Mouse (Mus musculus) midbrain, embryonic 13.5 days (tissue): ENCODE data around the gene Tmtc2. TPM values are rescaled to one million over a fixed set of nuclear protein-coding genes. Genes with fewer than 3 reads are reported as not detected.

Experiments
- ATAC-seq: fragments of 200-750 bp; cut with Nextera tagmentation; 2 replicates; pipeline ENCODE4 v1.8.0; 2017; ENCODE audit warnings: mild to moderate bottlenecking, moderate TSS enrichment, moderate library complexity
- H3K27ac ChIP-seq: fragments of 300-500 bp; sonication (generic); 2 replicates; pipeline ENCODE4 v1.5.1; 2015; ENCODE audit warnings: inconsistent platforms, mild to moderate bottlenecking, moderate library complexity
- H3K27me3 ChIP-seq: fragments of 300-500 bp; sonication (generic); 2 replicates; pipeline ENCODE4 v1.6.1; 2015; ENCODE audit warnings: mild to moderate bottlenecking, inconsistent platforms
- H3K36me3 ChIP-seq: fragments of 300-500 bp; sonication (generic); 2 replicates; pipeline ENCODE4 v1.6.1; 2015; ENCODE audit warnings: mild to moderate bottlenecking, inconsistent platforms
- H3K4me1 ChIP-seq: fragments of 300-500 bp; sonication (generic); replicated peaks from 2 replicates; pipeline ENCODE4 v1.6.1; 2015; ENCODE audit warnings: inconsistent platforms
- H3K4me2 ChIP-seq: fragments of 300-500 bp; sonication (generic); replicated peaks from 2 replicates; pipeline ENCODE4 v1.6.1; 2015; ENCODE audit warnings: moderate library complexity, mild to moderate bottlenecking, inconsistent platforms
- H3K4me3 ChIP-seq: fragments of 300-500 bp; sonication (generic); replicated peaks from 2 replicates; pipeline ENCODE4 v1.5.1; 2015; ENCODE audit warnings: mild to moderate bottlenecking, inconsistent platforms
- H3K9ac ChIP-seq: fragments of 300-500 bp; sonication (generic); replicated peaks from 2 replicates; pipeline ENCODE4 v1.6.1; 2015; ENCODE audit warnings: mild to moderate bottlenecking, inconsistent platforms
- H3K9me3 ChIP-seq: fragments of 300-500 bp; sonication (generic); 2 replicates; pipeline ENCODE4 v1.6.1; 2016; ENCODE audit warnings: mild to moderate bottlenecking, inconsistent platforms
- WGBS: fragments of 180-500 bp; shearing (Covaris S2); methylation state at CpG from one replicate; pipeline ENCODE4 v1.1.7; 2015; 5-methylcytosine and 5-hydroxymethylcytosine counted together
- polyA plus RNA-seq: library from polyadenylated mRNA; unstranded; fragments of >200 nt; fragmentation: Nextera tagmentation; extraction: Ambion mirVana; gene quantifications from 2 replicates; pipeline ENCODE4 v1.2.1, GENCODE M21; 2015

Gene Tmtc2
- polyA plus RNA-seq, 1 experiment from 2014 or later = 8.3 TPM

DNA sequence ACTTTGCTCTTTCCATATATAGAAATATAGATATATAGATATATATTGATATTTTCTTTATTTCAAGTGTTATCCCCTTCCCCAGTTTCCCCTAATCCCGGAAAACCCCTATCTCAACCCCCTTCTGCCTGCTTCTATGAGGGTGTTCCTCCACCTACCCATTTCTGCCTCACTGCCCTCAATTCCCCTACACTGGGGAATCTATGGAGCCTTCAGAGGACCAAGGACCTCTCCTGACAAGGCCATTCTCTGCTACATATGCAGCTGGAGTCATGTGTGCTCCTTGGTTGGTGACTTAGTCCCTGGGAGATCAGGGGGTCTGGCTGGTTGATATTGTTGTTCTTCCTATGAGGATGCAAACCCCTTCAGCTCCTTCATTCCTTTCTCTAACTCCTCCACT lies 192.5 kb downstream of the Tmtc2 start:
- H3K36me3 ChIP-seq = no peaks in the 10 kb centered on the region
- H3K27ac ChIP-seq = no peak overlapping the region
- no peak overlapping the region for H3K9ac ChIP-seq
- peaks cover 10% of the 10 kb centered on the region for H3K4me1 ChIP-seq
- ATAC-seq = 0 out of 2 replicates have a peak, but pooled peaks have one; percentile 53
- 0 out of 2 replicates have a peak, but pooled peaks cover 2% of the 10 kb centered on the region for H3K27me3 ChIP-seq
- H3K9me3 ChIP-seq = no peaks in the 10 kb centered on the region
- WGBS = 65% methylated on average over 1 of the region's 1 CpGs
- no peak overlapping the region for H3K4me3 ChIP-seq
- H3K4me2 ChIP-seq = no peak overlapping the region

DNA sequence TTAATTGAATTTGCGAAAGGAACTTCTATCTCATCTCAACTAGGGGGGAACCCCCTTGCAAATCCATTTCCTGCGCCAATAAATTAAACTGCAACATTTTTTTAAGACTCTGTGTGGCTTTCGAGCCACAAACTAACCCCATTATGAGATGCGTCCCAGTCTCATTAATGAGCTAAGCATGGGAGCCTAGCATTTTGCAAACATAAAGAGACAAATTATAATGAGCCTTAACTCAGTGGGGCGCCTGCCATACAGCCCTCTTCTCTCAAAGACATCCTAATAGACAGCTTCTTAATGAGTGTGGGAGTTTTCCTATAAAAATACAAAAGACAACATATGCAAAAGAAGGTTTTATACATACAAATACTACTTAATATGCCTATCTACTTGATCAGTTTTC lies 193.0 kb downstream of the Tmtc2 start:
- H3K4me2 ChIP-seq = no peak overlapping the region
- no peak overlapping the region for H3K27ac ChIP-seq
- peaks cover 10% of the 10 kb centered on the region for H3K4me1 ChIP-seq
- no peaks in the 10 kb centered on the region for H3K36me3 ChIP-seq
- no peaks in the 10 kb centered on the region for H3K9me3 ChIP-seq
- WGBS = 30% methylated on average over 5 of the region's 5 CpGs
- H3K4me3 ChIP-seq = no peak overlapping the region
- peak; percentile 58 for ATAC-seq
- H3K9ac ChIP-seq = no peak overlapping the region
- H3K27me3 ChIP-seq = 0 out of 2 replicates have a peak, but pooled peaks cover 2% of the 10 kb centered on the region

DNA sequence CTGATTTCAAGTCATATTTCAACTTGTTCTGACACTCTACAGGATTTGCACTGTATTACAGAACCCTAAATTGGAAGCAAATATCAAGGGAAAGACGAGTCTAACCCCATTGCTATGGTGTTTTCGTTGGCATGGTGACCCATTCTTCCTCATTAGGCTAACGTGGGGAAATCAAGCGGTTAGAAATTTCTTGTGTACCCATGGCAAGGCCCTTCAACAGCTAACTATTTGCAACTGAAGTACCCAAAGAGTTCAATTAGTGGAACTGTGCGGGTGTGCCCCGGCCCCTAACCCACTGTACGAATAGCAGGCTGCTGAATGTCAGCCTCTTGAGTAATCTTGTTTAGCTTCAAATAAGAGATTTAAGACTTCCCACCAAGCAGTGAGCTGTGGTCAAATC lies 193.7 kb downstream of the Tmtc2 start:
- H3K4me3 ChIP-seq = no peak overlapping the region
- peaks cover 10% of the 10 kb centered on the region for H3K4me1 ChIP-seq
- H3K27ac ChIP-seq = no peak overlapping the region
- H3K9me3 ChIP-seq = no peaks in the 10 kb centered on the region
- no peak overlapping the region for H3K4me2 ChIP-seq
- ATAC-seq = peak; percentile 86
- H3K9ac ChIP-seq = no peak overlapping the region
- H3K27me3 ChIP-seq = 0 out of 2 replicates have a peak, but pooled peaks cover 2% of the 10 kb centered on the region
- H3K36me3 ChIP-seq = no peaks in the 10 kb centered on the region
- 23% methylated on average over 7 of the region's 7 CpGs for WGBS

DNA sequence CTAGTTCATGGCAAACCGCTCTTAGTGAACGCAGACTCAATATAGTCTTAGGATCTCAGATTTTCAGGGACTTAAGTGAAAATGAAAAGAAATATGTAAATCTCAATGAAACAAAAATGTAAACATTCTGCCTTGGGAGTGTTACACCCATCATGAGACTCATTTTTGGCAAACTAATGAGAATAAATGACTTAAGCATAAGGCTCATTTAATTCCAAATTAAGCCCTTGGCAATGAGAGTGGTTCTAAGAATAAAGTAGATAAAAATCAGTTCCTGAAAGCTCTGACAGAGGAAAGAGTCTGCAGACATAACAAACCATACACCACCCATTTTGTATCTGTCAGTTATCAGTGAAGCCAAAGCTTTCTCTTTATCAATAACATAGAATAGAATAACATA lies 196.5 kb downstream of the Tmtc2 start:
- H3K27me3 ChIP-seq = 0 out of 2 replicates have a peak, but pooled peaks cover 2% of the 10 kb centered on the region
- no peak overlapping the region for H3K4me2 ChIP-seq
- no peak for ATAC-seq
- H3K36me3 ChIP-seq = no peaks in the 10 kb centered on the region
- no peak overlapping the region for H3K27ac ChIP-seq
- peaks cover 5% of the 10 kb centered on the region; the same call in 1 of the 2 replicates for H3K9me3 ChIP-seq
- H3K4me1 ChIP-seq = peaks cover 10% of the 10 kb centered on the region
- no peak overlapping the region for H3K4me3 ChIP-seq
- whole genome bisulfite sequencing = 100% methylated on average over 2 of the region's 2 CpGs
- no peak overlapping the region for H3K9ac ChIP-seq

DNA sequence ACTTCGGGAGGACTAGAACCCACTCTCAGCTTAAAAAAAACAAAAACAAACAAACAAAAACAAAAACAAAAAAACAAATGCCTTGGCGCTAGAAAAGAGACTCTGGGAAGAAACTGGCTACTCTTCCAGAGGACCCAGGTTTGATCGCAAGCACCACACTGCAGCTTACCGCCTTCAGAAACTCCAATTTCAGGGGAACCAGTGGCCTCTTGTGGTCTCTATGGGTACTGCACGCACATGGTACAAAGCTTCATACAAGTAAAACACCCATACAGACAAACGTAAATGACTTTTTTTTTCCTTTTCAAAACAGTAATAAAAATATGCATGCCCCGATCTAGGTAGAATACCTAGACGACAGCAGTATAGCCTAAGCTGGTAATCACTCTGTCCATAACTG lies 201.0 kb downstream of the Tmtc2 start:
- Histone ChIP-seq H3K4me2 (no peak overlapping the region), H3K36me3 (no peaks in the 10 kb centered on the region), H3K27ac (no peak overlapping the region), H3K9me3 (peaks cover 5% of the 10 kb centered on the region; the same call in 1 of the 2 replicates), H3K4me3 (no peak overlapping the region), H3K27me3 (no peaks in the 10 kb centered on the region), H3K4me1 (no peaks in the 10 kb centered on the region), H3K9ac (no peak overlapping the region)
- no peak for ATAC-seq
- WGBS = 96% methylated on average over 8 of the region's 8 CpGs

DNA sequence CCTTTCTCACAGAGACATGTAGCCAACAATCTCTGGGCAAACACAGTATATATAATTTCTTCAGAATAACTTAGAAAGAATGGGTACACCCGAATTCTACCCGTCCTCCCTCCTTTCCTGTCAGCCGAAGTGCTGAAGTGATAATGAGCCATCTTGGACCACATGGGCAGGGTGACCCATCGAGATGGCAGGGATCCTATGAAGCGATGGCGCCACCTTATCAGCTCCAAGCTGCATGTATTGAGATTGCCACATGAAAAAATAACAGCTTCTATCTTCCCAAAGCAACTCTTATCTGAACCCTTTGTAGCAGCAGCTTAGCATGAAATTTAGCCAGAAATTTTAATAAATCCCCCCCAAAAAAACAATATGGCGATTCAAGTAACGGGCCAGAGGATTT lies 206.0 kb downstream of the Tmtc2 start:
- Histone ChIP-seq H3K27me3 (no peaks in the 10 kb centered on the region), H3K36me3 (no peaks in the 10 kb centered on the region), H3K4me1 (peaks cover 6% of the 10 kb centered on the region; the same call in 1 of the 2 replicates), H3K4me2 (no peak overlapping the region), H3K4me3 (no peak overlapping the region), H3K9me3 (peaks cover 3% of the 10 kb centered on the region; the same call in 1 of the 2 replicates), H3K27ac (no peak overlapping the region), H3K9ac (no peak overlapping the region)
- WGBS = 91% methylated on average over 8 of the region's 8 CpGs
- ATAC-seq = no peak

DNA sequence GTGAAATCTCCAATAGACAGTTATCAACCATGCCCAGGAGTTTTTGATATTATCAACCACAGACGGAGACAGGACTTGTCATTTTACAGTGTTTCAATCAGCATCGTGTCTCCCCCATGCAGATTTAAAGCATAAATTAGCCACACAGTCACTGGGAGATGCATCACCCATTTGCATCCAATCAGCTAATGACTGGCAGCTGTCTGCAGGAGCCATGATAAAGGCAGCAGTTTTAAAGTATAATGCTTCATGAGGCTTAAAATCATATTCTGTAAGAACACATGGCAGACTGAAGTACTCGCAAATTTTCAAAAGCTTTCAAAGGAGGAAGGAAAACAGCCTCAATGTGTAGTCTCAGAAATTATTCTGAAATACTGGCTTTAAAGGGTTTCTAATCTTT lies 209.8 kb downstream of the Tmtc2 start:
- Histone ChIP-seq H3K4me3 (no peak overlapping the region), H3K36me3 (no peaks in the 10 kb centered on the region), H3K27me3 (no peaks in the 10 kb centered on the region), H3K9ac (no peak overlapping the region), H3K9me3 (no peaks in the 10 kb centered on the region), H3K4me2 (no peak overlapping the region), H3K27ac (no peak overlapping the region), H3K4me1 (peaks cover 6% of the 10 kb centered on the region; the same call in 1 of the 2 replicates)
- WGBS = 63% methylated on average over 3 of the region's 3 CpGs
- no peak for ATAC-seq

DNA sequence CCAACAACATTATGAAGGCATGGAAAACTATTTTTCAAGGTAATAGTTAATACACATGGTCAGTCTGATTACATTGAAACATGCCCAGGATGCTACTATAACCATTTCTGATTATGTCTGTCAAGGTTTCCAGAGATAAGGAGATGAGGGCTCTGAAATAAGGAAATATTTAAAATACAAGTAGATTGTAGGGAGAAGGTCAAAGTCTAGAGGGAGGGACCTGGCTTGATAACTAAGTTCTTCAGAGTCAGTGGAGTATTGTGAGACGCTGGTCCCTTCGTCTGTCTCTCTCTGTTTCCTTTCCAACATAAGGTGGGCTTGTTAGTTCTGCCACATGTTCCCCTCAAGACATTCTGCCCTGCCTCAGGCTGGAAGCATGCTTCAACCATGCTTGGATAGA lies 223.9 kb downstream of the Tmtc2 start:
- Histone ChIP-seq H3K4me3 (no peak overlapping the region), H3K36me3 (0 out of 2 replicates have a peak, but pooled peaks cover 3% of the 10 kb centered on the region), H3K27me3 (no peaks in the 10 kb centered on the region), H3K4me1 (no peaks in the 10 kb centered on the region), H3K4me2 (no peak overlapping the region), H3K27ac (no peak overlapping the region), H3K9ac (no peak overlapping the region), H3K9me3 (peaks cover 4% of the 10 kb centered on the region; the same call in 1 of the 2 replicates)
- WGBS = 96% methylated on average over 2 of the region's 2 CpGs
- no peak for ATAC-seq

DNA sequence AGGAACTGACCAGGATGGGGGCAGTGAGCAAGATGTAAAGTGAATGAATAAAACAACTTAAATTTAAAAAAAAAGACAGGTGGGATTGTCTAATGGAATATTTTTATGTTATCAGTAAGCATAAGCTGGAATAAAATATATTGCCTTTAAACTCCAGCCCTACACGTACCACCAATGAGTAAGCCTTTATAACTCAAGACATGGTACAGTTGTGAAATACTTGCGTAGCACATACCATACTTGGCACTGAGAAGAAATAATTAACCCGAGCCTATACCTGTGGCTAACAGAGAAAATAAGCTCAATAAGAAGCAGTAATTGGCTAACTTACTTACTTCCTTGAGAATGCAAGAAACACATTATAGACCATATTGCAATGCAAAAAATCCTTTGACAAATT lies 228.3 kb downstream of the Tmtc2 start:
- Histone ChIP-seq H3K36me3 (0 out of 2 replicates have a peak, but pooled peaks cover 3% of the 10 kb centered on the region), H3K4me3 (no peak overlapping the region), H3K27me3 (no peaks in the 10 kb centered on the region), H3K4me1 (no peaks in the 10 kb centered on the region), H3K4me2 (no peak overlapping the region), H3K9me3 (peaks cover 4% of the 10 kb centered on the region; the same call in 1 of the 2 replicates), H3K9ac (no peak overlapping the region), H3K27ac (no peak overlapping the region)
- 96% methylated on average over 3 of the region's 3 CpGs for WGBS
- no peak for ATAC-seq

DNA sequence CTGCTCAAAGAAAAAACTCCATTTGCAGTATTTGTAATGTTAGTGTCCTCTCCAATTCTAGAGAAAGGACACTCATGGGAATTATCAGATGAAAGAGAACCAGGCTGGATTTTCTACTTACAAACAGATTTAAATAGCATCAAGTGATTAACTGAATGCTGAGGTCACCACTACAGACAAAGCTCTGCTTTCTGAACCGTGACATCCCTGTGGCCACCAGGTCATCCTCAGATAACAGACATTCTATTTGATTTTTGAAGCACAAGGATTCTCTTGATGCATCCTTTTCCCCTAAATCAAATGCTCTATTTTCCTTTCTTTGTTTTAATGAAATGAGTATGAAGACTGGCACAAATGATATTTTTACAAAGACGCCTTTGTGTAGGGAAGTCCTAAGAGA lies 241.4 kb downstream of the Tmtc2 start:
- H3K4me3 ChIP-seq = no peak overlapping the region
- H3K9ac ChIP-seq = no peak overlapping the region
- no peak overlapping the region for H3K27ac ChIP-seq
- no peaks in the 10 kb centered on the region for H3K36me3 ChIP-seq
- H3K4me1 ChIP-seq = 0 out of 2 replicates have a peak, but pooled peaks cover 3% of the 10 kb centered on the region
- 31% methylated on average over 2 of the region's 2 CpGs for WGBS
- no peak overlapping the region for H3K4me2 ChIP-seq
- H3K9me3 ChIP-seq = no peaks in the 10 kb centered on the region
- no peak for ATAC-seq
- no peaks in the 10 kb centered on the region for H3K27me3 ChIP-seq

DNA sequence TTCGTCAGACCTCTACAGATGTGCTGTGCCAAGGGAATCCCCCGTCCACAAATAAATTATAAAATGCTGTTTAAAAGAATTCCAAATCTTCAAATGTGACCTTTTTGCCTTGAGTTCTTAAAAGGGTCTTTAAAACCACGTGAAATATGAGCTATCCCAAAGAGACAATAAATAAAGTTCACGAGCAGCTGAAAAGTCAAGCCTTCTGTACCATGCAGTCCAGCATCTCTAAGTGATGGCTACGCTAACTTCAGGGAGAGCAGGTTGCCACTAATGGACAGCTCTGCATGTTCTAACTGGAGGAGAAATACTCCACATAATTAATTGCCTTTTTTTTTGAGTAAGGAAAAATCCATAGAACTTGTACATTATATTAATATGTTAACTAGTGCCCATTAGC lies 243.9 kb downstream of the Tmtc2 start:
- ATAC-seq = no peak
- Histone ChIP-seq H3K4me3 (no peak overlapping the region), H3K9me3 (no peaks in the 10 kb centered on the region), H3K4me2 (no peak overlapping the region), H3K27ac (no peak overlapping the region), H3K4me1 (0 out of 2 replicates have a peak, but pooled peaks cover 3% of the 10 kb centered on the region), H3K36me3 (no peaks in the 10 kb centered on the region), H3K9ac (no peak overlapping the region), H3K27me3 (no peaks in the 10 kb centered on the region)
- 78% methylated on average over 5 of the region's 5 CpGs for WGBS

DNA sequence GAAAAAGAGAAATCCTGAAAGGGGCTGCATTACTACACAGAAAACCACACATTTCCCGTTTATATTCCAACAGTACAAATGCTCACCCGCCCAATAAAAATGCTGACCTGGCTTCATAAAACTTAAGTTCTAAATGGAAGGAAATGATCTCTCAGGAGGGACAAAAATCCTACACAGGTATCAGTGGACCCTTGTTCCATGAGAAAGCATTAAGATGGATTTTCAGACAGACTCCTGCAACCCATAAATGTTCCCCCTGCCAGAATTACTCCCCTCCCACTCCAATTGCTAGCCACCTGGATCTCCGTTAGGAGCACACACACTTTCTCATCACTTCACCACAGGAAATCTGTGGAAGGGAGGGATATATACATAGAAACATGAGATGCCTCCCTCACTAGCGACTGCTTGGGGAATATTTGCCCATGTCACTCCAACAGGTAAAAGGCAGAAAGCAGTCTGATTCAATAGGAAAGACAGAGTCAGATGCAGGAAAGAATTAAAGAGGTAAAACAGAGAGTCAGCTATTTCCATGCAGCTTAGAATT lies 250.5 kb downstream of the Tmtc2 start:
- Histone ChIP-seq H3K4me3 (no peak overlapping the region), H3K9me3 (peaks cover 9% of the 10 kb centered on the region; the same call in 1 of the 2 replicates), H3K4me2 (no peak overlapping the region), H3K36me3 (peaks cover 11% of the 10 kb centered on the region), H3K27ac (no peak overlapping the region), H3K4me1 (peaks cover 6% of the 10 kb centered on the region; the same call in 1 of the 2 replicates), H3K9ac (no peak overlapping the region), H3K27me3 (no peaks in the 10 kb centered on the region)
- ATAC-seq = no peak
- WGBS = 78% methylated on average over 4 of the region's 4 CpGs
